Mouse (Mus musculus): Measurements from ENCODE around the gene Rnf126.

Gene Rnf126

GRCm38 (mm10) chr10:79766508-79767325, at the start of gene Rnf126:
Rnf126 (minus strand) TSS chr10:79766952.
- DNase-seq (ENCODE audit: low spot score): peak; percentile 100

GRCm38 (mm10) chr10:79815671-79816494, 49.1 kb upstream of the Rnf126 start:
- DNase-seq (ENCODE audit: low spot score): no peak

- DNase-seq (ENCODE audit: low spot score): no peak
Observed at GRCm38 (mm10) chr10:79814271-79814842, 47.6 kb upstream of the Rnf126 start.

GRCm38 (mm10) chr10:79811736-79812637, 45.2 kb upstream of the Rnf126 start:
- DNase-seq (ENCODE audit: low spot score): peak; percentile 88

DNA sequence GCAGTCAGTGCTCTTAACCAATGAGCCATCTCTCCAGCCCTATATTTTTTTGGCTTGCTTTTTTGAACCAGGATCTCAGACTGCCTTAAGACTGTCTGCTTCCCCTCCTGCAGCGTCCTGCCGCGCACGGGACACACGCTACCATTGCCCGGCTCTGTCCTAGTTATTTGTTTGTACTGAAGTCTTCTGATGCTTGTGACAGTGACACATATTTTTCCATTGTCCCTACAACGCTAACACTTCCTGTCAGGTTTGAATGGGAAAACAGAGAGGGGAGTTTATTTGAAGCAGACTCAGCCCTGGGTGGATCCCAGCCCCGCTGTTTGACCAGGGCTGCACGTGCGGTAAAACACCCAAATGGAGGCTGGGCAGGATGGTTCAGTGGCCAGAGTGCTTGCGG, 42.0 kb upstream of the Rnf126 start:
- no peak for DNase-seq (ENCODE audit: low spot score)

- DNase-seq (ENCODE audit: low spot score): no peak
Observed at GRCm38 (mm10) chr10:79807826-79808225, 41.1 kb upstream of the Rnf126 start.

DNA sequence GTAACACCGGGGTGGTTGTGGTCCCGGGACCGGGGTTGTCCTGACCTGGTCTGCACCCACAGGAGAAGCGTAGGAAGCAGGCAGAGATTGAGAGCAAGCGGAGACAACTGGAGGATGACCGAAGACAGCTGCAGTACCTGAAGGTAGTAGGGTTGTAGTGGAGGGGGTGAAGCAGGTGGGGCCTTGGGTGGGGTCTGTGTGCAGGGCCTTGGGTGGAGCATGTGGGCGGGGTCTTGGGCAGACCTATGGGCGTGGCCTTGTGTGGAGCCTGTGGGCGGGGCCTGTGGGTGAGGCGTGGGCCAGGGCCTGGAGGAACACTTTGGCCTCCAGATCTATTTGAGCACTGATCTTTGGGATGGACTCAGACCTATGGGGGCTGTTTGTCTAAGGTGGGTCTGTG, 40.2 kb upstream of the Rnf126 start:
- no peak for DNase-seq (ENCODE audit: low spot score)

DNA sequence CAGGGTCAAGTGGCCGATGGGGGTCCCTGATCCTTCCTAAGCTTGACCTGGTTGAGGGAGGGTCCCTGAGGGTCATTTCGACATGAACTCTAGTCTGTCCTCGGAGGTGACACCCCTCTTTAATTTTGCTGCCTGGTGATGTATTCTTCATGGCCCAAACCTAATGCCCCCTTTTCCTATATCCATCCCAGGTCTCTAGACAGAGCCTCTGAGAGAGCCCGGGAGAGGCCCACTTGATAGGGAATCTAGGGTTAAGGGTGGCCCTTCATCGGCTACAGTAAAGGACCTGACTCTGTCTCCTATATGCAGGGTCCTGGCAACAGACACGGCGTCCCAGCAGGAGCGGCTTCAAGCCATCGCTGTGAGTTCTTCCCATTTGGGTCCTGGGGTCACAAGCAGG, 39.6 kb upstream of the Rnf126 start:
- no peak for DNase-seq (ENCODE audit: low spot score)

DNA sequence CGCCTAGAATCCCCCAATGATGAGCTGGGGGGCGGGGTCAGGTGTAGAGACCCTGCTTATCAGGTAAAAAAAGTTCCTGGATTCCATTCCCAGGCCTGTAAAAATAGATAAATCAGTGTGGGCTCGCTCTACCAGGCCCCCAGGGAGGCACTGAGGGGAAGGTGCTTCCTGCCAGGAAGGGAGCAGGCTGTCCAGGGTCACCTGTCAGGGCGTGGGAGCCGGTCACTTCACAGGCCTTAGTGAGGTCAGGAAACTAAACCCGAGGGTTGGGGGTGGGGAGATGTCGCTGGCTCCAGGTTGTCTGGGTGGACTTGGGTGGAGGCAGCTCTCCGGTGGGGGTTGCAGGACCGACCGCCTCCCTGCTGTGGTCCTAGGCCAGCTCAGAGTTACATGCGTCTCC, 38.9 kb upstream of the Rnf126 start:
- DNase-seq (ENCODE audit: low spot score): no peak

DNA sequence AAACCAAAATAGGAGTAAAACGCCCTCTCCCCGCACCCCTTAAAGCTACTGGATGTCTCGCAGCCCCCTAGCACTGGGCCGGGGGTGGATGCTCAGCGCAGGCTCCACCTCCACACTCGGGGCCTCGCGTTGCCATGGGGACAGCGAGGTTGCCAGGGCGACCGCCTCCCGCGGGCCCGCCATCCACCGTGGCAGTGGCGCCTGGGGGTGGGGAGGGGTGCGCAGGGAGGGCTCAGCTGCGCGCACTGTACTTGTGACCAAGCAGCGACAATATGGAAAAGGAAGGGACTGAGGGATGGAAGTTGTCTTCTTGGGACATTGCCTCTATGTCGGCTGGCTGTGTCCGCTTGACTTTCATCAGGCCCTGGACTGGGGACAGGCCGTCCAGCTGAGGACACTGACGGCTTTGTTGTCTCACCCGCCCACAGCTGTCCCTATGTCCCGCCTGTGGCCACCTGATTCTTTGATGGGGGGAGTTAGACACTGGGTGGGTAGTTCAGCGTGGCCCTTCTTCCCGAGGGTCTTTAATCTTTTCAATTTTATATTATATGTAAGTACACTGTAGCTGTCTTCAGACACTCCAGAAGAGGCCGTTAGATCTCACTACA, 37.1 kb upstream of the Rnf126 start:
- DNase-seq (ENCODE audit: low spot score): peak; percentile 86

DNA sequence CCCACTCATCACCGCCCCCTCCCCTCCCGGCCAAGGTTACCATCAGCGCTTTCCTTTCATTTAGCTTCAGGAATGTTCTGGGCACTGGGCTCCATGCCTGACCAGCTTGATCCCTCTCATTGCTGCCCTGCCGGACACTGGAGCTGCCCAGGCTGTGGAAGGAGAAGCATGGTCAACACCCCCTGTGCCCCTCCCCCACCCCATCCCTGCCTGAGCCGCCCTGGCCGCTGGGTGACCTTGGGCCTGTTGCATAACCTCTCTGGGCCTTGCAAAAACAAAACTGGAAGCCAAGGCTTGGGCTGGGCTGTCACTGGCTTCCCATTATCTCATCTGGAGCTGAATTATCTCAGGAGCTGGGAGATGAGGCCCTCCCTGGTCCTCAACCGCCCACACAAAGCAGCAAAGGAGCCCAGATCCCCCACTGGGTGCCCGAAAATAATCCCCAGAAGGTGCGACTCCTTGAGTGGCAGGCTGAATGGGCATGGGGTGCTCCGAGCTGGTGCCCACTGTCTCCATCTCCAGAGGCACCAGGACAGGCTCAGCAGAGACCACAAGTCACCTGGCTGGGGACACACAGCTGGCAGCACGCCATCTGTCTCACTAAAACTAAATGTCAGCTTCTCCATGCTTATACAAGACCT, 35.7 kb upstream of the Rnf126 start:
- peak; percentile 29 for DNase-seq (ENCODE audit: low spot score)

- DNase-seq (ENCODE audit: low spot score): no peak
Observed at GRCm38 (mm10) chr10:79801837-79802236, 35.1 kb upstream of the Rnf126 start.

DNA sequence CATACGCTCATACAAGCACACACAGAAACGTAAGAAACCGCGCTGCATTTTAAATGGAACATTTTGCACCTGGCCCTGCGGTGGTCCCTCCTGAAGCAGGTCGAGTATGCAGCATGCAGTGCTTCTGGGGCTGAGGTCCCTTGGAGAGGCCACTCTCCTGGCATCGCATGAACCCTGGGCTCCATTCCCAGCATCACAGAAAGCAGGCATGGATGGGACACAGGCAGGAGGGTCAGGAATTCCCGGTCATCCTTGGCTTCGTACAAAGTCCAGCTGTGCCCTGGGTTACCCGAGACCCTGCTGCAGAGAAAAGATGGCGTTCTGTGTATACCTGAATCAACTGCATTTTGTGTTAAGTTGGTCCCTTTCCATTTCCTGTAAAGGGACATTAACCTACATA, 33.8 kb upstream of the Rnf126 start:
- no peak for DNase-seq (ENCODE audit: low spot score)

DNA sequence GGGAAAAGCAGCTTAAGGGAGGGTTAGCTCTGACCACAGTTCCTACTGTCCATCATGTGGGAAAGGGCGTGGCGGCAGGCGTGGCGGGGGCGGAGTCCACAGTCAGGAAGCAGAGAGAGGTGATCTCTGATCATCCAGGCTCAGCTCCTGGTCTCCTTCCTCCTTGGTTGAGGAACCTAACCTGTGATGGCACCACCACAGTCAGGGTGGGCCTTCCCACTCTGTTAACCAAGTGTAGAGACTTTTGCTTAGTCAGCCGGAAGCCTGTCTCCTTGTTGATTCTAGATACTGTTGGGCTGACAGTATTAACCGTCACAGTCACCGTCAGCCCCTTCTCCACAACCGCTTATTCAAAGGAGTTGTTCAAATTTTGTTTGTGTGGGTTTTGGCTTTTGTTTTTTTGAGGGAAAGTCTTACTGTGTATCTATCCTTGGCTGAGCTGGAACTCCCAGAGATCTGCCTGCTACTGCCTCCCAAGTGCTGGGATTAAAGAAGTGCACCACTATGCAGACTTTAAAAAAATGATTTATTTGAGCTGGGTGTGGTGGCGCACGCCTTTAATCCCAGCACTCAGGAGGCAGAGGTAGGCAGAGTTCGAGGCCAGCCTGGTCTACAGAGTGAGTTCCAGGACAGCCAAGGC, 31.7 kb upstream of the Rnf126 start:
- DNase-seq (ENCODE audit: low spot score): no peak

GRCm38 (mm10) chr10:79797326-79797725, 30.6 kb upstream of the Rnf126 start:
- DNase-seq (ENCODE audit: low spot score): no peak

- no peak for DNase-seq (ENCODE audit: low spot score)
Observed at GRCm38 (mm10) chr10:79795905-79796304, 29.2 kb upstream of the Rnf126 start.

GRCm38 (mm10) chr10:79794491-79794931, 27.8 kb upstream of the Rnf126 start:
- DNase-seq (ENCODE audit: low spot score): peak; percentile 64

DNA sequence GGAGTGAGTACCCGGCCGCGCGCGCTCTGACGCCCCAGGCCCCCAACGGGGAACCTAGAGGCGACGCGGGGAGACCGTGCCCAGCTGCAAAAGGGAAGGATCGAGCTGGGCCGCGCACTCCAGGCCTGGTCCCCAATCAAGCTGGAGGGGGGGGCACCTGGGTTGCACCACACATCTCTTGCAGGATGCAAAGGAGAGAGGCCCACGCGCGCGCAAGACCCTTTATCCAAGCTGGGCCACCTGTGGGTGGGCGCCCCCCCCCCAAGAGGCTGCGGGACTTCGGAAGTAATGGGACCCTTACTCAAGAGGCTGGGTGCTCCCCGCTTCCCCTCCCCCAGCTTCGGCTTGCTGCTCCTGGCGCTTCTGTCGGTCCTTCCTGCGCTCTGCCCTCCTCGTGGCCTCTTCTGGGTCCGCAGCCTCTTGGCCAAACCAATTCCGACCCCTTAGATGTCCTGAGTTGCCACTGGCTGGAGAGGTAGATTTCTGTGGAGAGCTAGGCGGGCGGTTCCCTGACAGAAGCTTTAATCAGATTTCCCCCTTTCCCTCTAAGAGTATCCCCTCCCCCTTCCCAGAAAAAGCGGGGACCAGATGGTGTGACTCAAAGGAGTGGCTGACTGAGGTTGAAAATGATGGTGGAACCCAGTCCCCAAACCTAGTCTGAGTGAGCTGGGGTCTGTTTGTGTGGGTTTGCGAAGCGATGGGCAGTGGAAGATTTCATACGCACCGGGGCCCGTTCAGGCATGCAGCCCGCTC, 27.2 kb upstream of the Rnf126 start:
- DNase-seq (ENCODE audit: low spot score): peak; percentile 70

- peak; percentile 82 for DNase-seq (ENCODE audit: low spot score)
Observed at GRCm38 (mm10) chr10:79793051-79793737, 26.4 kb upstream of the Rnf126 start, which contains the start of gene Palm. Palm (plus strand) TSS chr10:79793572.

Data from embryo, embryonic 10.5 days (tissue).